Mouse (Mus musculus) kidney, postnatal 14 days (tissue): ENCODE results near the gene Sparcl1.

Source experiments
- DNase-seq: peaks from one replicate; pipeline ENCODE4 v3.0.0; 2022; ENCODE audit warnings: mixed read lengths

Gene Sparcl1

DNA sequence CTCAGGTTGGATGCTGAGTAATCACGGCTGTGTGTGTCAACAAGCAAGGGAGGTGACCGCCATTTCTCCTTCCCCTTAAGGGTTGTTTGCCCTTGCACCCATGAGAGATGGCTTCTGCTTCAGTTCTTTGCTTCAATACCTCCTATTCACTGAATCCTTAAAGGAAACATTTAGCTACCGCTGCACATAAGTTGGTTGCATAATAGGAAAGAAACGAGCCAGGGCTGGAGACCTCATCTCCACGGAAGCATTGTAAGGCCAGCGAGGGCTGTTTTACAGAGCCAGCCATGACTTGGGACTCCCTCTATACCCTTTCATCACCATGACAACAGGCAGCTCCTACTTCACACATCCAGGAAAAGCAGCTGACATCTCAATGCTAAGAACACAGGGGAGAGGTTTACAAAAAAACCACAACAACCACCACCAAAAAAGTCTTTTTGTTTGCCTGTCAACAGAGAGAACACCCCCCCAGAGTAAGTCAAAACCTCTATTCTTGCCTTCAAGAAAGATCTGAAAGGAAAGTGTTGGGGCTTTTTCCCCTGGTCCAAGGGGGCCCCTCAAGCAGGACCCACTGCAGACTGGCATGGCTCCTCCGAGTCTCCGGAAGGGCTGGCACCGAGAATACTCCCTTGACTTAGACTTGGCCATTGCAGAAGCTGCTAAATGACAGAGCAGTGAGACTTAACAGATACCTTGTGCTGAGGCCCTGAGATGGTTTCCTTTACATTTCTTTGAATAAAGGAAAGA, 3.2 kb downstream of the Sparcl1 start:
- no peak for DNase-seq

DNA sequence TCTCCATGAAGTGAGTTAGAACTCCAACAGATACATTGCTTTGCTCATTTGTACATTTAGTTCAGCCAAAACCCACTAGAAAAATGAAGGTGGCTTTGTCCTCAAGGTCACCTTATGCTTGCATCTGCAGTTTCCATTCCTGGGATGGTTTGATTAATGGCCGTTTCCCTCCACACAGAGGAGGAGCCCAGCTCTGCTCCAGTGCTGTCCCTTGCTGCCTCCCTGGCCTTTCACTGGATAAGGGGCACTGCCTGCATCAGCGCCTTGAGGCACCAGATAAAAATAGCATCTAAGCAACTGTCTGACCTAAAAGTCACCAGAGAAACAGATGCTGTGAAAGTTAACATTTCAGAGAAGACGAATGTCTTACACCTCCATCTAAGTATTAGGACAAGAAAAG, 4.0 kb downstream of the Sparcl1 start:
- peak; percentile 51 for DNase-seq

DNA sequence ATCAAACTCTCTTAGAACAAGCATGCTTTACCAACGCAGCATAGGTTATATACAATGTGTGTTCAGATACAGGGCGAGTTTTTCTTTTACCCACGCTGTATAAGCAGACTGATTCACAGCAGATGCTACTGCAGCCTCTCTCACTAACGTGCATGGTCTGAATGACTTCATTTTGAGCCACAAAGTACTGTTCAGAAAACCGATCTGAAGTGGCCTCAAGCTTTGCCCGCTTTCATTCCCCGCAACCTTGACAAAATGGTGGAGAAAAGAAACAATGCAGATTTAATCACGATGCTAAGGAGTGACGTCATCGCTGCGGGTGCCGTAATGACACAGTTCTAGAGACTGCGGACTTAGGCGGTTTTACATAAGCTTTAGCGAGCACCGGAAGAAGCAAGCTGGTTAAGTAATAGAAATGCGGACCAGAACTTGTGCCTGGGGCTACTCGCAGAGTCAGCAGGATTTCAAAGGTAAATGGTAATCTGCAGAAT, 4.6 kb downstream of the Sparcl1 start:
- DNase-seq: no peak

DNA sequence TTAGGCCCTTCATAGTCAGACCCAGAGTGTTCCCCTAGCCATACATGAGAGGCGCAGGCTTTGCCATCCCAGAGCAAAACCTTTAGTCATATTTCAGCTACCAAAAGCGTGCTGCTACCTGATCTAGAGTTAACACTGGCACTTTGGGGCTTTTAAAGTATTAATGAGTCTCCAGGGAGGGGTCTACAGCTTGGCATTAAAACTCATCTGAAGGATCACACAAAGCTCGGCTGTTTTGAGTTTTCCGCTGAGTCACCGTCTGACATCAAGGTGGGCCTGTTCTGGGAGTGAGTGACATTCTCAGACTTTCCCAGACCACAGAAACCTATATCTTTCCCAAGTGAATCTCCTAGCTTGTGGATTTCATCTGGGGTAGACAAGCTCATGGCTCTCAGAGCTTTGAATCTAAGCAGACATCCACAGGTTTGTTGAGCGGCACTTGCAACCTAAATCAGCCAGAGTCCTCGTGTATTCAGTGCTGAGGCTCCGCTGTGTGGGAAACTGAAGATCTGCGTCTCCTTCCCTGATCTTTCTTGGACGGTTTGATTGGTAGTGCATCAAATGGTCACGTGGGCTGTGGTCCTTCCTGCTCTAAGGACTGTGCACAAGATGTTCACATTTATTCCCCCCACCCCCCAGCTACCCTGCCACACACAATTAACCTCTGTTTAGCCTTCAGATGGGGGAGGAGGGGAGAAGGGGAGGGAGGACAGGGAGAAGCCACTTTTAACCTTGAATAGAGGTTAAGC, 5.2 kb downstream of the Sparcl1 start:
- no peak for DNase-seq

DNA sequence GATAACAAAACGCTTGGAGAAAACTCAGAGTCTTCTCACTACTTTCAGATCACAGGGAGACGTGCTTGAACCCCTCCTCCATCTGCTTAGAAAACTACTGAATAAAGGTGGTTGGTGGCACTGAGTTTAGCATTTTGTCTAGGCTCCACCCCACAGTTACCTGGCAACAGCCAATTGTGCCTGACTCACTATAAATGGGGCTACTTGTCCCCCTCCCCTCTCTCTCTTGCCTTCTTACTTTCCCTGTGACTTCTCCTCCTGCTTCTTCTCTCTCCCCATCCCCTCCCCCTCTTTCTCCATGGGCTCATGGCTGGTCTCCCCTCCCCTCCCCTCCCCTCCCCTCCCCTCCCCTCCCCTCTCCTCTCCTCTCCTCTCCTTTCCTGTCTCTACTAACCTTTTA, 9.4 kb downstream of the Sparcl1 start:
- DNase-seq: no peak

DNA sequence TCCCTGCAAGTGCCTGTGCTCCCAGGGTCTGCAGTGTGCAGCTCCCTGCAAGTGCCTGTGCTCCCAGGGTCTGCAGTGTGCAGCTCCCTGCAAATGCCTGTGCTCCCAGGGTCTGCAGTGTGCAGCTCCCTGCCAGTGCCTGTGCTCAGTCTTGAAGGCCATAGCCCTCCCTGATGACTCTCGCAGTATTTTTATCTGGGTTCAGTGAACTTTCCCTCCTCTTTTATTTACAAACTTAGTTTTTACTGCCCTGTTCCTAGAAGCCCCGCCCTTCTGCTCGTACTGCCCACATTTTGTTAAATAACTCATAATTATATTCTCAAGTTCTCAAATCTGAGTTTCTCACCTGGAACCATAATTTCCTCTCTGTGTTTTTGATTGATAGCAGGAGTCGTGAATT, 10.4 kb downstream of the Sparcl1 start:
- DNase-seq: no peak

DNA sequence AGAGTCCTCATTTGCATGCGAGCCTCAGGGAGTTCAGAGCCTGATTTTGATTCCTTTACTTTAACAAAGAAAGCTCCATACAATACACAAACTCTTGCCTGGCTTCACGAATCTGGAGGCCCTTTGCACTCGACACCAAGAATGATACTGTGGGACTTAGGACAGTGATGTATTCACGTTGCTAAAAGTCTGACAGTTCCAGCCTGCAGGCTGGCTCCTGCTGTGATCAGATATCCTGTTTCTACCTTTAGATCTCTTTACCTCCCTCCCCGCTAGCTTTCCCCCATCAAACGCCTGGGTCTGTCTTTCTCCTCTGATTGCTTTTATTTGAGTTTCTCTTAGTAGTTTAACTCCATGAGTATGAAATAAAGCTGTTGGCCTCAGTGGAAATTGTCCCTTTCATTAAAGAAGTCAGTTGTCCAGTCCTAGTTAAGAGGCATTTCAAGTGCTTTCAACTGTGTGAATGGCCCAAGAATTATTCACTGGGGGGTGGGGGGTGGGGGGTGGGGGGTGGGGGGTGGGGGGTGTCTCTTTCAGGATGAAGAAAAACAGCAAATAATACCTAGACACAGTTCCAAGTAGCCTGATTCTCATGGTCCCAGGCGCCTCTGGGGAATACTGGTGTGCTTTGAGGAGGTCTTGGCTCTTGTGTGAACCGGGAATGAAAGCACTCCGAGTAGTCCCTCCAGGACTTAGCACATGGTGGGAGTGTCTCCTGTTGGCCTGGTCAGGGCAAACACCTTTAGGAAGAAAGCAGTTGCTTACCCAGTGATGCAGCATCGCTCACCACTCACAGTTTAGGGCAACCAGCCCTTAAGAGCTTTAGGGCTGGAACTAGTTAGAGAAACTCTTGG, 11.6 kb downstream of the Sparcl1 start:
- DNase-seq: no peak

DNA sequence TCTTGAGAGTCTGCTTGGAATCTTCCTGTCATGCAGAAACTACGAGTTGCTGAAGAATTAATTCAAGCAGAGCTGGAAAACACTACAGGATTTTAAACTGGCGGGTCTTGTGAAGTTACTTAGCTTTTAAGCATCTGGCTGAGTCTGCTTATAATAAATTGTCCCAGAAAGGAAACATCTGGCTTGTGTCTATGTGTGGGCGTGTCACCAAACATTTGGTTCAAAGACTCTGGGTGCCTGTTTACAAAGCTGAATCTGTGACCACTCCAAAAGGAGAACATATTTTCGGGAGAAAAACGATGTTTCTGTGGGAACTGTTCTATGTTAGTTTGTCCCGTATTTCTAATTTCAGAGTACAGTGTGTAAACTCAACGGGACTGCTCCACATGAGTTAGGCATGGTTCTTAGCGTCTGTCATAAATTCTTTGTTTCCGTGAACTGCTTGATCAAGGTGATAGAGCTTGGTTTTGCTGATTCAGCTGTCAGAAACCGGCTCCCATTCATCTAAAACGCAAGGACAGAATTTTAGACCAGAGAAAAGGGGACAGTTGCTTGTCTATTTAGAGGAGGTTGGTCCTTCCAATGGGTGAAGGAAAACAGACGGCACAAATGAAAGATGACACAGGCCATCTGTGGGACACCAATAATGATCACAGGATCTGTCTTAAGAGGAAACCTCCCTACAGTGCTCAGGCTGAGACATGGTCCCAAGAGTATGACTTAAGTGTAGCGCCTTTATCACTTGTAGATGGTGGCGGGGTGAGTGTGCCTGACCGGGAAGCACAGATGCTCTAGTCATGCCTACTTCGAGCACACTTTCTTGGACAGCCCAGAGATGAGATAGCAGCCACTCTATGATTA, 17.2 kb downstream of the Sparcl1 start:
- peak; percentile 67 for DNase-seq

DNA sequence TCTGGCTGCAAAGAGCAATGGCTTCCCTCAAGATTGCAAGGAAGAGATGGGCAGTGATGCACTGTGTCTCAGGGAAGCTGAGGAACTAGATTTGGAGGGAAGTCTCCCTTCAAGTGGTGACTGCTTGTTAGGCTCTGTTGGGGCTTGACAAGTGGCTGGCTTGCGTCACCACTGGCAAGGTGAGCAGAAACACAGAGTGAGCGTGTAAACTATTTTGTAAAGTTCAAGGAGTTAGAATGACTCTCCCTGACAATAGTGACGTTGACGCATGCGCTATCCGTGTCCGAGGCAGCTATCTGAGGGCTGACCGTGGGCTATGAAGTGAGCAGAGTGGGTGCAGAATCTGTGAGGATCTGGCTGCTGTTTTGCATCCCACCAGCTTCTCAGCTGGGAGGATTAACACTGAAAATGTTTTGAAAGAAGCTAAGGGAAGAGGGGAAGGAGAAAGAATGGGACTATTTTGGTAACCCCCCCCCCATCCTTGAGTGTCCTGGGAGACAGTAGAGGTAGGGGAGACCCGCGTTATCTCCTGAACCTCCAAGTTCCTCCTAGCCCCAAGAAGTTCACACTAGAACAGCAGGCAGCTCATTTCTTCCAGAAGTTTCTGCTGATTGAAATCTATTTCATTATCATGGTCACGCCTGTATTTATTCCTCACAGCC, 18.0 kb downstream of the Sparcl1 start:
- no peak for DNase-seq

DNA sequence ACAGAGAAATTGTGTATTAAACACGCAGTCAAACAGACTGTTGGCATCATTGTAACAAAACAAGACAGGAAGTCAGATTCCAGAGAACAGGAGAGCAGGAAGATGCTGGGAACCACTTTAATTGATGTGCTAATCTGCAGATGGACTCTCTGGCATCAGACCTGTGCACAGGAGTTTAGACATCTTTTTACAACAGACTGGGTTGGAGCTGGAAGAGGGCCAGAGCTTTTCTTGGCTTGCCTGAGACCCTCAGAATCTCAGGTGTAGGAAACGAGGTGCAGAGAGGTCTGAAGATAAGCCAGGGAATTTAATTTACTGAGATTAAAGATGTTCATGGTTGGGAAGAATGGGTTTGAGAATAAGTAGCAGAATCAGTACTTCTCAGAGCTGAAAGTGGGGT, 23.8 kb downstream of the Sparcl1 start:
- DNase-seq: no peak

DNA sequence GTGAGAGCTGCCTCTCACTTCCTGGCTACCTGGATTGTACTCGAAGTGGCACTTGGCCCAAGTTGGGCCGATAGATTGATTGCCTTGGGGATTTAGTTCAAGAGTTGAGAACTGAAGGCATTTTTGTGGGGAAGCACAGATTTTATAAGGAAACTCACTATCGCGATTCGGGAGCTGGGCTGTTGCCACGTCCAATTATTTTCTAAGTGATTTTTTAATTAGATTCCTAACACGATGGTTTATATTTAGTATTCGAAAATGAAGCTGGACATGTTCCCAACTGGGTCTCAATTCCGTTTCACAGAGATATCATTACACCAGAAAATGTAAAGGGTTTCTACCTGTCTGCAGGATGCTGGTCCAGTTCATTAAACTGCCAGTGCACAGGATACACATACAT, 28.2 kb downstream of the Sparcl1 start:
- DNase-seq: no peak

DNA sequence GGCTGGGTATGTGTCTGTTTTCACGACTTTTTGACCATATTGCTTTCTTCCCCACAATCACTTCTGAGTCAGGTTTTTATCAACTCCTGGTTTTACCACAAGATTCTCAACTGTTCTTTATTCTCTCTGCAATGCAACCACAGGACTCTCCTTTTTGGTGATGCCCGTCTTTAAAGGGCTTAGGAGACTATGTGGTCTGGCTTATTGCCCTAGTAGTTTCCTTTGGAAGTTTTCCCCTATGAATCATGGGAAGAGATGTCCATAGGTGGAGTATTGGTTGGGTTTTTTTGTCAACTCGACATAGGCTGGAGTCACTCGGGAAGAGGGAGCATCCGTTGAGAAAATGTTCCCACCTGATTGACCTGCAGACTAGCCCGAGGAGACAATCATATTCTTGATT, 32.8 kb downstream of the Sparcl1 start:
- no peak for DNase-seq

DNA sequence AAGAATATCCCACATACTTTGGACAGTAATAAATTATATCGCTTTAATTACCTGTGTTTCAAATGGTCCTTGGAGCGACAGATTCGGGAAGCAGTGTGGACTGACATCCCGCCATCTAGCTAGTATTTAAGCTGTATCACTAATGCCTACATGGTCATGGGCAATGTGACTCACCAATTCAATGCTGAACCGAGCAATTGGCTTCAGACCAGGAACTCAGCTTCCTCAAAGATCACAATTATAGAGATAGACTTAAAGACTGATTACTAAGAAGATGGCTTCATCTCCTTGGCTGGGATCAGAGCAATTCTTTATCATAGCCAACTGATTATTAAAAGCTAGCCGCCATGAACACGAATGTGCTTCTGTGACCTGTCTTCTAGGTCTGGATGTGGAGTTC, 36.0 kb downstream of the Sparcl1 start, which contains the start of gene Gm17660:
Gene Gm17660 (minus strand): TSS at position 101 of the 400 bp plus-strand sequence.
- DNase-seq: no peak

DNA sequence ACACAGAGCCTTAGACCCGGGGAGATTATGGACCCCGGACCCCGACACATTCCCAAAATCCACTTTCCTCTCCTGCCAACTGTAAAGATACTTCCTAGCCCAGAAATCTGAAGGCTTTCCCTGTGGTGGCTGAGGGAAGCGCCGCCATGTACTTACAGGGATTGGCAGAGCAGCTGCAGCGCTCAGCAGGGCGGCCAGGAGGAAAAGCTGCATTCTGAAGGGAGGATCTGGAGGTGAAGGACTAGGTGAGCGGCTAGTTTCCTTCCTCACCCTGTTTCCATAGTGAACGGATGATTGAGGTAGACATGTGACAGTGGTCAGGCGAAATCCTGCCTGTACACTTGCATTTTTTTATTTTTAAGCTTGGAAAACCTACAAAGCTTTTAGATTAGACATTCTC, 37.2 kb downstream of the Sparcl1 start:
- DNase-seq: no peak

DNA sequence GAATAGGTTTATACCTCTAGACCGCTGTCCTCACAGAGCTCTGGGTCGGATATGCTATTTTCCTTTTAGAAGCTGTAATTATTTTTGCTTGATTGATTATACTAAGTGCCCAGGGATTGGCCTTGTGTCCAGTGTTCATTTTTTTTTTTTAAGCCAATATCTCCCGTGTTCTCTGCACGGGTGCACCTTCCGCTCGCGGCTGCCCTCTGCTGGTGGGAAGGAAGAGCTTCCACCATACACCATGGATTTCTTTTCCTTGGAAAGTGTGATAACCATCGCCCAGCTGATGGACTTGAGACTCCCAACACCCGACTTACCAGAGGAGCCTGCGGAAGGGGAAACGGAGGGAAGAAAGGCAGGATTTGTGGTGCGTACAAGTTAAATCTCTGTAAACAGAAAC, 39.1 kb downstream of the Sparcl1 start:
- DNase-seq: peak; percentile 66

DNA sequence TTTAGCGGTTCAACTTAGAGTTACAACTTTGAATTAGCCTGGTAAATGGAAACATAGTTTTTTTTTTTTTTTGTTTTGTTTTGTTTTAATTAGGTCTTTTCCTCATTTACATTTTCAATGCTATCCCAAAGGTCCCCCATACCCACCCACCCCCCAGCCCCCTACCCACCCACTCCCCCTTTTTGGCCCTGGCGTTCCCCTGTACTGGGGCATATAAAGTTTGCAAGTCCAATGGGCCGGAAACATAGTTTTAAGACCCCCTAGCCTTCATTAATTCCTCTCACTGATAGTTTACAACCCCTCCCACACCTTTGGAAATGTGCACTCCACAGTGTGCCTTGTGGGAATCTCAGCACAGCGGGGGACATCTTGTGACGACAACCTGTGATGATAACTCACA, 39.9 kb downstream of the Sparcl1 start:
- no peak for DNase-seq

DNA sequence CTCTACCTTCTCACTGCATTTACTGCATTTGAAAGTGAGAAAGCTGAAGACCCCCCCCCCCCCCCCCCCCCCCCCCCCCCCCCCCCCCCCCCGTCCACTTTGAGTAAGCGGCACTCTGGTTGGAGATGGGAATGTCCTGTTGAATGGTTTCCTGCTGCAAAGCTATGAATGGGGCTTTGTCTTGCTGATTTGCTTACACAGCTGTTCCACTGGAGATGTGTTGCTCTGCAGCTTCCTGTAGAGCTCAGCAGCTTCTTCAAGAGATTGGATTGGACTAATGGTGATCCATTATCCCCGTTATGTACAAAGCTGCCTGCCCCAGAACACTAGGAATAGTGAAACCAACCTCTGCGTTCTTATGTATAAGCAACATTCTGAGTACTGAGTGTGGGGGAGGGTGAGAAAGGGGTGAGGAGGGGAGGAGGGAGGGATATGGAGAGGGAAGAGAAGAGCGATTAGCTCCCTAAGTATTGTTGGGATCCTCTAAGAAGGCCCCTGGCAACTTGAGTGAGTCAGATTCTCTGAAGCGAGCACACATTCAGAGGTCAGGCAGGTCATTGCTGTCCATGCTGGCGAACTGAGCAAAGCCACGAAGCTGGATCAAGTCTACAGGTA, 41.2 kb downstream of the Sparcl1 start:
- DNase-seq: peak; percentile 37

DNA sequence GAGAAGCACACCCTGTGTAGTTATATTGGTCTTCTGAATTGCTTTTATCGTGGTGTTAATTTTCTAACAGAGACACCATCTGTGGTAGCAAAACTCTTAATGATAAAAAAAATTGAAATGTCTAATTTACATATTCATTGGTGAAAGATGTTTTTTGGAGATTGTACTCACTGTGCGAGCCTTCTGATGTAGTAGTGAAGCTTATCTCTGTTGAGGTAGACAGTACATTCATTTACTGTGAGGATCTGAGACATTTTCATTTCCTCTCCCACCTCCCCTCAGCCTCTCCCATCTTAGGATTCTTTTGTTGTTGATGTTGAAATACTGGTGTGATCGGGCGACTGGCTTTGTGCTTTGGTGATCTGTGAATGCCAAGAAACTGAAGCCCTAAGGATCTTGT, 42.5 kb downstream of the Sparcl1 start:
- DNase-seq: no peak

DNA sequence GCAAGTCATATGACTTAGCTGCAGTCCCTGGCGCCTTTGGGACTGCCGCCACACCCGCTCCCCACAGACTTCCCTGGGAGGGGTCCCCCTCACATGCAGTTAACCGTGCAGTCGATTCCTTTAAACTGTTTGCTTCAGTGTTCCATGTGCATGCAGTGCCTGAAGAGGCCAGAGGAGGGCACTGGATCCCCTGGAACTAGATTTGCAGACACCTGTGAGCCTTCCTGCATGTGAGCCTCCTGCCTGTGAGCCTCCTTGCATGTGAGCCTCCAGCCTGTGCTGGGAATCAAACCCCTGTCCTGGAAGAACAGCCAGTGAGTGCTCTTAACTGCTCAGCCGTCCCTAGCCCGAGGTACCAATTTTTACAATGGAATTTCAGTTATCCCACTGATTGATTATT, 44.8 kb downstream of the Sparcl1 start:
- DNase-seq: peak; percentile 14

DNA sequence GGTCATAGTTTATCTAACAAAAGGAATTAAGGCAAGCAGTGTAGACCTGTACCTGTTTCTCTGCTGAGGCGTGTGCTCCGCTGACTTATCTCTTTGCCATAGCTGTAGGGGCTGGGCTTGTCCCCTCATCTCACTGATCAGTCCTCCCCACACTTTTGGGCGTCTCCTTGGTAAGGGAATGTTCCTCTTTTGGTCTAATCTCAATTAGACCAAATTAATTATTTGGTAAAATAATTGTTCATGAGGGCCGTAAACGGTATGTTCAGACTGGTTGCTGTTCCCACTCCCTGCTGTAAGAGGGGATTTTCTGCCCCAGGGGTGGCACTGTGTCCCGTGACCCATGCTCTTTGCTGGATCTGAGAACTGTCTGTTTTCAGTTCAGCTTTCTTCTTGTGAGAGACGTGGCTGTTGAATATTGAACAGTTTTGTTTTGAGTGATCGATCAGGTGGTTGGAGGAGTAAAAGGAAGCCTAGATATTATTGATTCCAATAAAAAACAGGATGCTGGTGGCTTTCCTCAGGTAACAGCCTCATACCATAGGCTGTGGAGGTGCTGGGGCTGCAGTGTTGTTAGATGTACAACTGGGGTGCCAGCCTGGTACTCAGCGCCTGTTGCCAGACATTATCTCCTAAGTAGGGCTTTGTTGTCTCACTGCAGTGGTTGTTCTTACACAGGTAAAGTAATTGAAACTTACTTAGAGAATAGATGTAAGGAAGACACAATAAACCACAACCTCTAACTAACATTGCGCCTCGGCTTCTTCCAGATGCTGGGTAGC, 50.6 kb downstream of the Sparcl1 start:
- no peak for DNase-seq
